Mouse (Mus musculus) embryonic fibroblast, embryonic 13.5 days (primary cell): ENCODE data around the gene Inhba. TPM values are rescaled to one million over a fixed set of nuclear protein-coding genes. Genes with fewer than 3 reads are reported as not detected.

Source experiments
- H3K27ac ChIP-seq: 2 replicates; pipeline ENCODE4 v1.5.1; 2012; ENCODE audit warnings: low read length, control low read depth, inconsistent platforms; ENCODE audit not compliant: insufficient read depth
- H3K4me1 ChIP-seq: 2 replicates; pipeline ENCODE4 v1.6.1; 2011; ENCODE audit warnings: low read length; ENCODE audit not compliant: control insufficient read depth, insufficient read depth
- H3K4me3 ChIP-seq: 2 replicates; pipeline ENCODE4 v1.5.1; 2011; ENCODE audit warnings: mild to moderate bottlenecking, control low read depth, low read length; ENCODE audit not compliant: insufficient read depth
- CTCF ChIP-seq: IDR thresholded peaks from 2 replicates; pipeline ENCODE4 v1.5.1; 2011; ENCODE audit warnings: mild to moderate bottlenecking, control low read depth, low read length, moderate library complexity, borderline replicate concordance; ENCODE audit not compliant: insufficient read depth
- POLR2A ChIP-seq: IDR thresholded peaks from 2 replicates; pipeline ENCODE4 v1.6.1; 2011; ENCODE audit warnings: low read depth, mild to moderate bottlenecking, control low read depth, low read length, moderate library complexity
- polyA plus RNA-seq: library from polyadenylated mRNA; stranded (reverse); fragments of >200 nt; gene quantifications from 2 replicates; pipeline ENCODE4 v1.2.4, GENCODE M21; 2011; ENCODE audit warnings: low read depth; ENCODE audit not compliant: missing spikeins, insufficient read length

Inhba gene
- polyA plus RNA-seq, 1 experiment, result 105 TPM

DNA sequence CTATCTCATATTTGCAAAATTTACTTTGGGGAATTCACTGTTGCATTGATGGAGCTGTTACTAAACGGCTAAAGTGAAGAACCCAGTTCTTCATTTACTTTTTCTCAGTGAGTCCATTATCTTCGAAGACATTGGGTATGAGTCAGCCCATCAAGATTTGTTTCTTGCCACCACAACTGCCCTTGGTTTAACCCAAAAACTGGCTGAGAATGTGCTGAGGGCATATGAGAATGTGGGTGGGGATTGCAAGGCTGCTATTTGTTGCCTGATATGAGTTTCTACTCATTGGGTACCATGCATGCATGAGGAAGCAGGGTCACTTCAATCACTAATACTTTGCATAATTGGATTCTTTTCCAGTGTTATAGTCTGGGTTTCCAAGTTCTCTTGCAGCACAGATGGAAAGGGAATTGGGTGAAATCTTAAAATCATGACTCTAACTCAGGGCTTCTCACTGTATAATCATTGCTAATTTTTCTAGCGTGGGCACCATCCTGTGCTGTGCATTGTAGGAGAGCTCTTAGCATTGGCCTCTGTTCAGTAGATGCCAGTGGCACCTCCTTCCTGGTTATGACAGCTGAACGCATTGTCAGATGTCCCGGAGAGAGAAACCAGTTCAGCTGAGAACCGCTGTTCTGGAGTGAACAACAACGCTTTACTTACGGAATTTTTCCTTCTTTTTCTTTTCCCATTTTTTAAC lies 1.7 kb upstream of the Inhba start:
- no peak for TF ChIP-seq POLR2A
- no peak for TF ChIP-seq CTCF
- Histone ChIP-seq H3K4me3 (no peak overlapping the region), H3K27ac (no peak overlapping the region), H3K4me1 (peaks cover 6% of the 10 kb centered on the region)

DNA sequence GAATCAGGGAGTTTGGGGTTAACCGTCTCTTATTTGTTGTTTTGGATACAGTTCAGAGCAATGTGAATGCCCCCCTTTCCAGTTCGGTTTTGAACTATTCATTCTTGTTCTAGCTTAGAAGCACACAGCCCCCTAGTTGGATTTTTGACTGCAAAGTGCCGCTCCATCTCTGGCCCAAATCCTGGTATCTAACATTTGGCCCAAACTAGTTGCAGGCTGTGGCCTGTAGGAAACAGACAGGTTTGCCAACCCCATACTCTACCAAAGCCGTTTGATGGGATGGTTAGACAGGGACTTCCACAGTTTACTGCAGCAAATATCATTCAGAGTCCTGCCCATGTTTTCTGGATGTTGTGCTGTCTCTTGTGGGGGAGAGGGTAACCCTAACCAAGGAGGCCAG lies 1.1 kb upstream of the Inhba start:
- TF ChIP-seq CTCF (no peak), POLR2A (no peak)
- H3K4me1 ChIP-seq, result peaks cover 6% of the 10 kb centered on the region
- H3K27ac ChIP-seq, result 0 out of 2 replicates have a peak overlapping the region, but pooled peaks have one; percentile 86
- no peak overlapping the region for H3K4me3 ChIP-seq

DNA sequence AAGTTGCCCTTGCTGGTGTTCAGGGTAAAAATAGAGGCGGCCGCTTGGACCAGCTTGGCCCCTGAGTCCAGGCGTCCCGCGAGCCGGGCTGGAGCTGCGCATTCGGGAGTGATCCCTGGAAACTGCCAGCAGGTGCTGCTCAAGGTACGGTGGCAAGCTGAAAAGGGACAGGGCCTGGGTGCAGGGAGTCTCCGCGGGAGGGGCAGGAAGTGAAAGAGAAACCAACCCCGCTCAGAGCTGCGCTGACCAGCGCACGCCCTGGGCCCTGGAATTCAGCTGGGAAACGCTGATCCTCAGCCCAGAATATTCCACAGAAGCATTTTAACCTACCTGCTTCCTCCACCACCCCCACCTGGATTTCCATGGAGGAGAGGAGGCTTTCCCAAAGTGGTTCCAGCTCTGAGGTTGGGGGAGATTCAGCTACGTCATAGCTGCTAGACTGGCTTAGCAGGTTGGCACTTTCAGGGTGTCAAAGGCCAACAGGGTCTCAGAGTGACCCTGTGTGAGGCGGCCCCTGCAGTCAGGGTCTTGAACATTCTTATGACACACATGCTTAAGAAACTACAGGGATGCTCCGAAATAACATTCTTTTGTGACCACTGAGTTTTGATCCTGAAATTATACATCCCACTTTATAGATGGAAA lies 714 bp downstream of the Inhba start:
- Histone ChIP-seq H3K27ac (peak overlapping the region; percentile 86), H3K4me3 (peak overlapping the region; percentile 43), H3K4me1 (peaks cover 4% of the 10 kb centered on the region)
- TF ChIP-seq CTCF, result peak; percentile 84
- TF ChIP-seq POLR2A, result no peak; the same call in 1 of the 2 replicates

DNA sequence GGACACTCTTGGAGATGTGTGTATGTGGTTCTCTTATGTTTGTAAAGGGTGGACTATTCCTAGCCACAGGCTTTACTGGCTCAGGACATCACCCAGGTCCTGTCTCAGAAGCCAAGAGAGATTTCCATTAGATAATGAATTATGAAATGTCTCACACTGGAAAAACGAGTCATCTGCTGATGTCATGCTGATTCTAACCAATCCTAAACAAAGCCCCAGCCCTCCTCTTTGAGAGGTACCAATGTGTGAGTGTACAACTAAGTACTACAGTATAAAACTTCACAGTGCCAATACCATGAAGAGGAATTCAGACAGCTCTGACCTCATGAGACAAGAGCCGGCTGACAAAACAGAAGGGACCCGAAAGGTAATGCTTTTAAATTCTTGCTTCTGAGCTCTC lies 2.5 kb downstream of the Inhba start:
- peaks cover 3% of the 10 kb centered on the region for H3K4me1 ChIP-seq
- TF ChIP-seq CTCF, result no peak
- peak; percentile 58 for TF ChIP-seq POLR2A
- peak overlapping the region; percentile 57; the same call in 1 of the 2 replicates for H3K27ac ChIP-seq
- H3K4me3 ChIP-seq, result peak overlapping the region; percentile 38

DNA sequence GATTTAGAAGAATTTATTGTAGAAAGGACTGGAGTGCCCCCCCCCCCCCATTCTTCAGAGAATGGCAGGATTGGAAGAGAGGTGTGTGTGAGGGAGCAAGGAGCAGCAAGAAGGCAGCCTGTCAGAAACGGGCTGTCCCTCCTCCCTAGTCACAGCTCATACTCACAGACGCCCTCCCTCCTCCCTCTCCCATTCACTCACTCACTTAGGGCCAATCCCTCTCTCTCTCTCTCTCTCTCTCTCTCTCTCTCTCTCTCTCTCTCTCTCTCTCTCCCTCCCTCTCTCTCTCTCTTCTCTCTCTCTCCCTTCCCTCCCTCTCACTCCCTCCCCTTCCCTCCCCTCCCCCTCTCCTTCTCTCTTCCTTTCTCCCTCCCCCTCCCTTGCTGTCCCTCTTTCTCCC lies 4.9 kb downstream of the Inhba start:
- H3K4me3 ChIP-seq, result peak overlapping the region; percentile 68
- TF ChIP-seq CTCF (no peak), POLR2A (peak; percentile 62; the same call in 1 of the 2 replicates)
- no peaks in the 10 kb centered on the region; the same call in 1 of the 2 replicates for H3K4me1 ChIP-seq
- H3K27ac ChIP-seq, result peak overlapping the region; percentile 82

DNA sequence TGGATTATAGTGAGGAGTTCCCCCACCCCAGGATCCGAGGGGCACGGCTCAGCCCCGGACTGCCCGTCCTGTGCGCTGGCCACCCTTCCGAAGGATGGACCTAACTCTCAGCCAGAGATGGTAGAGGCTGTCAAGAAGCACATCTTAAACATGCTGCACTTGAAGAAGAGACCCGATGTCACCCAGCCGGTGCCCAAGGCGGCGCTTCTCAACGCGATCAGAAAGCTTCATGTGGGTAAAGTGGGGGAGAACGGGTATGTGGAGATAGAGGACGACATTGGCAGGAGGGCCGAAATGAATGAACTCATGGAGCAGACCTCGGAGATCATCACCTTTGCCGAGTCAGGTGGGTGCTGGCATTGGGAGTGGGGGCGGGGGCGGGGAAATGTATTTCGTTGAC lies 5.7 kb downstream of the Inhba start:
- TF ChIP-seq CTCF (no peak), POLR2A (peak; percentile 18)
- Histone ChIP-seq H3K27ac (peak overlapping the region; percentile 89), H3K4me1 (no peaks in the 10 kb centered on the region; the same call in 1 of the 2 replicates), H3K4me3 (peak overlapping the region; percentile 68)

DNA sequence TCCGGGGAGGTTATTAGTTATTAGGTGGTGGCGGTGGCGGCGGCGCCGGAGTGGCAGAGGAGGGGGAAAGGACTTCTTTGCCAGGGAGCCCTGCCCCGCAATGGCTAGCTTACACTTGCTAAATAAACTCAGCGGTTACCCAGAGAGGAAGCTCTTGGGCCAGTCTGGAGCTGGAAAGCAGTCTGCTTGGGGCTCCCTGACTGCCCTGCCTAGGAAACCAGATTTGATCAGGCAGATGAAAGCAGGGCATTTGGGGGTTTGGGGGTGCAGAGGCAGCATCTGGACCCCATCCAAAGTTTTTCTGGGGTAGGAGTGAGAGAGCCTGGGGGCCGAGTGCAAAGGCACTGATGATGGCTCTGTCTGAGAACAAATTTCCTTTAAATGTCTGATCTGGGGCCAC lies 6.1 kb downstream of the Inhba start:
- H3K27ac ChIP-seq, result peak overlapping the region; percentile 89
- TF ChIP-seq POLR2A (no peak), CTCF (no peak)
- no peaks in the 10 kb centered on the region; the same call in 1 of the 2 replicates for H3K4me1 ChIP-seq
- peak overlapping the region; percentile 68 for H3K4me3 ChIP-seq

DNA sequence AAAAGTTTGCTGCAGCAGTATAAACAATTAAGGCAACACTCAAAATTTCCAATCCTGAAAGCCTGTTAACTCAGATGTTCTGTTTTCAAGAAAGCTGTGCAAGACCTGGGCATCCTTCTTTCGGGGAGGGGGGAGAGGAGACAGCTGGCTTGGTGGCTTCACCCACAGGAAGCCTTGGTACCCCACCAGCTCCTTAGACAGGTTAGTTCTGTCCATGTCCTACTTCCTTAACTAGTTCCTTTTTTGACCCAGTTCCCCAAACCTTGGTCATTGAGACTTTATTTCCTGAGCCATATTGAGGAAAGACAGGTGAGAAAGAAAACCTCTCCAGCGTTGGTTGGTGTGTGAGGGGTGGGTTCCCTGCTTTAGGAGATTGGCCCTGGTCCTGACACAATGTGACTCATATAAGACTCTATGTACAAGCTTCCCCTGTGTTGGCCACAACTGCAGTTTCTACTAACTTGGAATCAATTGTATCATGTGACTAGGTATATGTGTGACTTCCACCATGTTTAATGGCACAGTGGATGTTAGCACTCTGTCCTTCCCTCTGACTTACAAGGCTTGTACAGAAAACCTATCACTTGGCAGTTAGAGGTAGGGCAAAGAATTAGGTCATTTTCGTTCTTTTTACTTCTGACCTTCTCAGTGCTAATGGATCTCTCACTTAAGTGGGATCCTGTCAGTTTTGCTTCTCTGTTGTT lies 7.3 kb downstream of the Inhba start:
- no peak for TF ChIP-seq CTCF
- TF ChIP-seq POLR2A, result no peak
- Histone ChIP-seq H3K4me3 (peak overlapping the region; percentile 68), H3K4me1 (no peaks in the 10 kb centered on the region), H3K27ac (peak overlapping the region; percentile 89)

DNA sequence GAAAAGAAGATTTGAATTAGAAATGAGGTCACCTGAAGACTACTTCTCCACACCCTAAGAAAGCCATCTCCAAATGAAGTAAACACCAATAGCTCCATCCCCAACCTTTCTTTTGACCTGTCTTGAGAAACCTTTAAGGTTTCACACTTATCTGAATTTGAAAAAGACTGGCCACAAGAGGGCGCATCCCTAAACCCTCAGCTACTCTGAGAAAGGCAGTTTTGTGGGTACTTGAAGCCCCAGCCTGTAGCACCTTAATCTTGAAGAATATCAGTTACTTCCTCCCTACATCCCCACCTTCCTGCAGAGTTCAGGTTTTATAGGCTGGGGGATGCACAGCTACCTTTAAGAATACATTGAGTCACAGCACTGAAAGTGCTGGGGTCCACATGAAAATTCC lies 9.0 kb downstream of the Inhba start:
- peak overlapping the region; percentile 55 for H3K4me3 ChIP-seq
- peak overlapping the region; percentile 83 for H3K27ac ChIP-seq
- H3K4me1 ChIP-seq, result no peaks in the 10 kb centered on the region
- TF ChIP-seq CTCF (no peak), POLR2A (no peak; the same call in 1 of the 2 replicates)
